In genomic region chr5:21640961-21641360, GRCm38 (mm10) we compare ENCODE assay signal across 9 mouse cellular contexts. TPM values are rescaled to one million over a fixed set of nuclear protein-coding genes. Genes with fewer than 3 reads are reported as not detected.
DNase-seq lines count a peak whose midpoint lies in the region; ATAC-seq lines count a peak whose summit lies in the region.
"Had no signal": no experiment of that assay in that cellular context is flagged by ENCODE, and none has a peak within 500 bp of the region (broad histone marks: within the 10 kb centered on the region; RNA-seq: fewer than 3 reads in every experiment).

No protein-coding gene starts in this region.

- peaks cover 2% of the 10 kb centered on the region for H3K27me3 ChIP-seq in liver, embryonic 11.5 days (replicated peaks; ENCODE audit: control insufficient read depth, insufficient read depth, low read length)
- no peaks in the 10 kb centered on the region for H3K27me3 ChIP-seq in neural tube, embryonic 11.5 days (ENCODE audit: control insufficient read depth, insufficient read depth, low read length)

- H3K4me1 ChIP-seq in liver, embryonic 11.5 days (replicated peaks; ENCODE audit: control insufficient read depth, insufficient read depth, low read length), result peaks cover 3% of the 10 kb centered on the region; the same call in 1 of the 2 replicates
- H3K4me1 ChIP-seq in neural tube, embryonic 11.5 days (ENCODE audit: control insufficient read depth, insufficient read depth, low read length), result no peaks in the 10 kb centered on the region

- H3K4me3 ChIP-seq in liver, embryonic 11.5 days (ENCODE audit: low read depth, low read length), result no peak overlapping the region
- no peak overlapping the region for H3K4me3 ChIP-seq in neural tube, embryonic 11.5 days (ENCODE audit: low read depth, low read length)
- H3K4me3 ChIP-seq: heart, embryonic 13.5 days had no signal

- no peak overlapping the region for H3K4me2 ChIP-seq in liver, embryonic 11.5 days
- no peak overlapping the region for H3K4me2 ChIP-seq in neural tube, embryonic 11.5 days (ENCODE audit: low read depth)
- H3K4me2 ChIP-seq: heart, embryonic 13.5 days had no signal

- H3K36me3 ChIP-seq in liver, embryonic 11.5 days (ENCODE audit: control insufficient read depth, insufficient read depth, low read length), result no peaks in the 10 kb centered on the region
- H3K36me3 ChIP-seq in neural tube, embryonic 11.5 days (ENCODE audit: control insufficient read depth, insufficient read depth, low read length), result no peaks in the 10 kb centered on the region
- H3K36me3 ChIP-seq: heart, embryonic 13.5 days had no signal

- peak; percentile 17 for DNase-seq in adrenal gland, postnatal 25 days
- no peak for DNase-seq in adrenal gland, postnatal 4 days (ENCODE audit: low spot score in 2 of 2)
- DNase-seq in liver, result peak; percentile 47
- no peak for DNase-seq in liver, embryonic 11.5 days (ENCODE audit: low spot score)
- peak; percentile 12 for DNase-seq in cerebellum, adult 9-11 months
- peak; percentile 73 to 75 for DNase-seq in kidney, postnatal 4 days
- peak; percentile 46 for DNase-seq in neural tube, embryonic 11.5 days (ENCODE audit: low spot score)

- no peak overlapping the region for H3K27ac ChIP-seq in liver, embryonic 11.5 days (ENCODE audit: low read depth, low read length)
- H3K27ac ChIP-seq in neural tube, embryonic 11.5 days (ENCODE audit: low read depth, low read length), result no peak overlapping the region
- H3K27ac ChIP-seq: heart, embryonic 13.5 days had no signal

- ATAC-seq in liver, embryonic 11.5 days (replicated peaks; ENCODE audit: low FRiP score), result no peak
- no peak for ATAC-seq in neural tube, embryonic 11.5 days (ENCODE audit: insufficient read depth, low FRiP score, low TSS enrichment)
- no peak; the same call in 1 of the 2 replicates for ATAC-seq in megakaryocyte-erythroid progenitor cell, adult 5-6 weeks (replicated peaks; ENCODE audit: low FRiP score, low TSS enrichment, poor library complexity, severe bottlenecking)

- WGBS in liver, embryonic 11.5 days, result 0% methylated on average over 1 of the region's 1 CpGs
- 3% methylated on average over 1 of the region's 1 CpGs for WGBS in neural tube, embryonic 11.5 days

- H3K9me3 ChIP-seq in liver, embryonic 11.5 days (ENCODE audit: control insufficient read depth, low read length), result no peaks in the 10 kb centered on the region
- H3K9me3 ChIP-seq in neural tube, embryonic 11.5 days (ENCODE audit: control insufficient read depth, low read length), result no peaks in the 10 kb centered on the region
- H3K9me3 ChIP-seq: heart, embryonic 13.5 days had no signal

- no peak overlapping the region for H3K9ac ChIP-seq in liver, embryonic 11.5 days (ENCODE audit: low read depth, low read length)
- H3K9ac ChIP-seq in neural tube, embryonic 11.5 days (ENCODE audit: low read length), result no peak overlapping the region
- H3K9ac ChIP-seq: heart, embryonic 13.5 days had no signal

RNA-seq across cellular contexts. Expression of gene Fbxl13, which starts 4.5 kb away (rescaled TPM):
- not detected in 2 replicates for total RNA-seq in adrenal gland, postnatal 25 days (2021)
- total RNA-seq in adrenal gland, postnatal 4 days (2021), result under 1 TPM; 0.20 to 0.25 TPM
- polyA plus RNA-seq in liver, embryonic 11.5 days (2014; fragmentation: Nextera tagmentation; extraction: Ambion mirVana), result 0.23 and 0.32 TPM in 2 replicates
- not detected in 2 replicates for polyA plus RNA-seq in neural tube, embryonic 11.5 days (2014; fragmentation: Nextera tagmentation; extraction: Ambion mirVana)
- 1.8 and 7.1 TPM in 2 replicates for total RNA-seq in megakaryocyte-erythroid progenitor cell, adult 5-6 weeks (2014; fragmentation: Nextera tagmentation)
- total RNA-seq in megakaryocyte-erythroid progenitor cell, adult 5-6 weeks (2017), result 2.3 and 3.3 TPM in 2 replicates

RNA-seq across cellular contexts. Expression of gene Armc10, which starts 4.7 kb away (rescaled TPM):
- 25.9 and 33.4 TPM in 2 replicates for total RNA-seq in adrenal gland, postnatal 25 days (2021)
- 10 to 100 TPM; 34.7 to 36.2 TPM for total RNA-seq in adrenal gland, postnatal 4 days (2021)
- 29.7 and 29.8 TPM in 2 replicates for polyA plus RNA-seq in liver, embryonic 11.5 days (2014; fragmentation: Nextera tagmentation; extraction: Ambion mirVana)
- 79.2 and 84.5 TPM in 2 replicates for polyA plus RNA-seq in neural tube, embryonic 11.5 days (2014; fragmentation: Nextera tagmentation; extraction: Ambion mirVana)
- total RNA-seq in megakaryocyte-erythroid progenitor cell, adult 5-6 weeks (2014; fragmentation: Nextera tagmentation), result 22.5 and 43.9 TPM in 2 replicates
- 49.9 and 69.3 TPM in 2 replicates for total RNA-seq in megakaryocyte-erythroid progenitor cell, adult 5-6 weeks (2017)

Comparison
In these comparisons a context has a peak if more than half of its experiments do, and no peak if none do; other contexts are left out.
1. DNase-seq: peak in adrenal gland, postnatal 25 days (single experiment), liver (single experiment), cerebellum, adult 9-11 months (single experiment), kidney, postnatal 4 days (2 of 2) and neural tube, embryonic 11.5 days (single experiment); none in adrenal gland, postnatal 4 days (0 of 2) and liver, embryonic 11.5 days (single experiment).